Mouse (Mus musculus) megakaryocyte, embryonic 14.5 days (primary cell): ENCODE measurements at regions not wholly inside any gene's neighbourhood (a gene's known extent, or its start where the extent isn't known, plus 50 kb on each side); places are given as distances from the start of the nearest gene placed in this dataset.

Source experiments
- FLI1 ChIP-seq: IDR thresholded peaks from 2 replicates; pipeline ENCODE4 v1.6.1; 2012; ENCODE audit warnings: low read length, inconsistent platforms, mixed read lengths
- GATA1 ChIP-seq: IDR thresholded peaks from 3 replicates; pipeline ENCODE4 v1.6.1; 2012; ENCODE audit warnings: mixed read lengths, low read length, inconsistent platforms, borderline replicate concordance

GRCm38 (mm10) chr3:57093201-57093940 lies 208.4 kb downstream of the Tm4sf1 start:
- no peak for TF ChIP-seq GATA1
- TF ChIP-seq FLI1 = no peak
